Mouse (Mus musculus) cerebellum, postnatal 25 days (tissue): ENCODE results near the gene Ssh1.

Source experiments
- DNase-seq, 2 experiments: peaks; one replicate each; pipeline ENCODE4 v3.0.0; 2021; ENCODE audit warnings: mixed read lengths in 2 of 2

The Ssh1 gene

GRCm38 (mm10) chr5:113993487-113994465 is at the start of gene Ssh1:
Gene Ssh1 (minus strand): TSS chr5:113993894.
- DNase-seq: peak; percentile 93 to 97

GRCm38 (mm10) chr5:114041327-114041930 is 47.7 kb upstream of the Ssh1 start:
- no peak for DNase-seq

- no peak for DNase-seq
Measured at GRCm38 (mm10) chr5:114040911-114041310, 47.2 kb upstream of the Ssh1 start.

- no peak for DNase-seq
Measured at GRCm38 (mm10) chr5:114040508-114040907, 46.8 kb upstream of the Ssh1 start.

- peak; percentile 61 to 73 for DNase-seq
Measured at GRCm38 (mm10) chr5:114035111-114035510, 41.4 kb upstream of the Ssh1 start.

GRCm38 (mm10) chr5:114034393-114034792 is 40.7 kb upstream of the Ssh1 start:
- DNase-seq: peak in 1 of 2 experiments; percentile 19

GRCm38 (mm10) chr5:114032161-114032763 is 38.6 kb upstream of the Ssh1 start:
- no peak for DNase-seq

- DNase-seq: no peak
Measured at GRCm38 (mm10) chr5:114030652-114031051, 37.0 kb upstream of the Ssh1 start.

GRCm38 (mm10) chr5:114028111-114028510 is 34.4 kb upstream of the Ssh1 start:
- peak; percentile 83 to 85 for DNase-seq

GRCm38 (mm10) chr5:114027217-114027944 is 33.7 kb upstream of the Ssh1 start:
- DNase-seq: peak; percentile 32 to 53

GRCm38 (mm10) chr5:114024885-114025284 is 31.2 kb upstream of the Ssh1 start:
- DNase-seq: no peak

GRCm38 (mm10) chr5:114024390-114024789 is 30.7 kb upstream of the Ssh1 start:
- DNase-seq: no peak

GRCm38 (mm10) chr5:114015121-114015520 is 21.4 kb upstream of the Ssh1 start:
- no peak for DNase-seq

- DNase-seq: no peak
Measured at GRCm38 (mm10) chr5:114009049-114009448, 15.4 kb upstream of the Ssh1 start.

- DNase-seq: peak in 1 of 2 experiments; percentile 43
Measured at GRCm38 (mm10) chr5:114007753-114008453, 14.2 kb upstream of the Ssh1 start.

- DNase-seq: no peak
Measured at GRCm38 (mm10) chr5:114006974-114007373, 13.3 kb upstream of the Ssh1 start.

- DNase-seq: no peak
Measured at GRCm38 (mm10) chr5:114005100-114005499, 11.4 kb upstream of the Ssh1 start.

- no peak for DNase-seq
Measured at GRCm38 (mm10) chr5:114004573-114004972, 10.9 kb upstream of the Ssh1 start.

GRCm38 (mm10) chr5:114003542-114003941 is 9.8 kb upstream of the Ssh1 start, which contains the start of gene Dao:
Gene Dao (plus strand): TSS chr5:114003703.
- DNase-seq: peak in 1 of 2 experiments; percentile 28

GRCm38 (mm10) chr5:113999382-113999781 is 5.7 kb upstream of the Ssh1 start:
- no peak for DNase-seq

- DNase-seq: no peak
Measured at GRCm38 (mm10) chr5:113996458-113996857, 2.8 kb upstream of the Ssh1 start.

GRCm38 (mm10) chr5:113993031-113993486 is 635 bp downstream of the Ssh1 start:
- peak; percentile 76 for DNase-seq
